Mouse (Mus musculus) adrenal gland, adult (tissue): ENCODE measurements around the gene Ldlrad1.
A peak's percentile ranks its signal among the peaks of the same experiment; 100 is the strongest.

Experiments used
- DNase-seq, 2 experiments: peaks; one replicate each; pipeline ENCODE4 v3.0.0; 2022 to 2023; ENCODE audit warnings: low spot score in 1 of 2; ENCODE audit not compliant: inconsistent age in 2 of 2

The Ldlrad1 gene

DNA sequence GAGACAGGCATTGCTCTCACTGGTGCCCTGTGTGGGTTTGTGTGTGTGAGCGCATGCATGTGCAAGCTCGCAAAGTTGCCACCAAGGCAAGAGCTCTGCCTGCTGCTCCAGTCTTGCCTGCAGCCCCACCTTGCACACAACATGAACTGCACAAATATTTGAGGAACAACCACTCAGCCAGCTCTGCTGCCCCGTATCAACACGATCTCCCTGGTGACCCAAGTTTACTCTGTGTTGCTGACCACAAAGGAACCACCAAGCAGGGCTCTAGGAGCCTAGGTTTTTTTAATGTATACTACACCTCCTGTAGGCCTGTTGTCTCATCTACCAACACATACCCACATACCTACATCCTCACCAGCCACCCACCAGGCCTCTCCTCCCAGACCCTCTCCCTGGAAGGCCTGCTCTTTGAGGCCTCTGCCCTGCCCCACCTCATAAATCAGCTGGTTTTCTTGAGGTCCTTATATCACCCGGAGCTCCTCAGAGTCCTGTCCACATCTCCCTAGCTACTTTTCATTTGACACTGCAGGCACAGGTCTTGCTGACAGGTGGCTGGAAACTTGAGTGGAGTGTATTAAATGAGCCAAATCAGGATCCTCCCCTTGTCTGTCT lies 1.6 kb downstream of the Ldlrad1 start:
- DNase-seq = no peak

GRCm38 (mm10) chr4:107211465-107211864 lies 2.5 kb downstream of the Ldlrad1 start:
- no peak for DNase-seq

- no peak for DNase-seq
Measured at GRCm38 (mm10) chr4:107211936-107212335, 3.0 kb downstream of the Ldlrad1 start.

DNA sequence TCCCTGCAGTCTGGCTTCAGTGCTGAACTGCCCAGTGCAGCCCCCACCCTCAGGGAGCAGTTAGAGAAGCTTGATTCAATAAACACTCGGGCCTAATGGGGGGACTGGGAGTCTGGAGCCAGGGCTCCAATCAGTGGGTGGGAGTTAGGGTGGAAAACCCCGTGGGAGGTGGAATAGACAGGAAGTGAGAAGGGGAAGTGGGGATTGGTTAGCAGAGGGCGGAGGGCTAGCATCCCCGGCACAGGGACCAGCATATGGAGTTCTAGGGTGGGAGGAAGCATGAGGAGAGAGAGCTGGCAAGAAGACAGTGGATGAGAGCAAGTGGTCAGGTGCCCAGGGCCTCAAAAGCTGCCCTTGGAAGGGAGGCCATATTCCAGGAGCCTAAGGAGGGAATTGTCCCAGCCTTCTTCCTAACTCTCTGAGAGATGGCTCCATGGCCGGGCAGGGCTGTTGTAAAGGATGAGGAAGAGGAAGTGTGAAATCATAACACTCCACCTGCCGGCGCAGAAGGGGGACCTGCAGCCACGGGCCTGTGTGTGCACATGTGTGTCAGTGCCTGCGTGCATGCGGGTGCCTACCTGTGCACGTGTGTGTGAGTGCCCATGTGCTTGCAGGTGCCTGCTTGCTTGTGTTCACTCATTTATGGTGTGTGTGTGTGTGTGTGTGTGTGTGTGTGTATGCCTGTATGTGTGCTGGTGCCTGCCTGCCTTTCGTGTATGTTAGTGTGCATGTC lies 4.5 kb downstream of the Ldlrad1 start:
- no peak for DNase-seq

DNA sequence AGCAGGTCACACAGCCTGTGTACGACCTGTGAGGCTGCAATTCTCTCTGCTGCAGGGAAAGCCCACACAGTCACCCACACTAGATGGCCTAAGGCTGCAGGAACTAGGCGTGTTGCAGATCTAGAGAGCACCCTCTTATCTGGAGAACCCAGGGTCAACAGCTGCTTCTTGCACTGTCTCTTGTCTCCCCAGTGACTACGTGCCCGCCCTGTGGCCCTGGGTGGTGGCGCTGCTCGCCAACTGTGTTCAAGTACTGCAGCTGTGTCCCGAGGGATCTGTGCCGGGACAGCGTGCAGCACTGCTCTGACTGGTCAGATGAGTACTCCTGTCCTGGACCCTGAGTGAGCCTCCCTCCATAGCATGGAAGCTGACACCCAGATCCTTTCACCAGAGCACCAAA lies 8.6 kb downstream of the Ldlrad1 start:
- peak in 1 of 2 experiments; percentile 43 for DNase-seq

GRCm38 (mm10) chr4:107221524-107221923 lies 12.5 kb downstream of the Ldlrad1 start:
- DNase-seq = no peak

- peak; percentile 20 to 46 for DNase-seq
Measured at GRCm38 (mm10) chr4:107223225-107224204, 14.5 kb downstream of the Ldlrad1 start.

- DNase-seq = no peak
Measured at GRCm38 (mm10) chr4:107226313-107226712, 17.3 kb downstream of the Ldlrad1 start.

- no peak for DNase-seq
Measured at GRCm38 (mm10) chr4:107232219-107232618, 23.2 kb downstream of the Ldlrad1 start.

- no peak for DNase-seq
Measured at GRCm38 (mm10) chr4:107238253-107238652, 29.3 kb downstream of the Ldlrad1 start.

- DNase-seq = no peak
Measured at GRCm38 (mm10) chr4:107240196-107240595, 31.2 kb downstream of the Ldlrad1 start.

- DNase-seq = no peak
Measured at GRCm38 (mm10) chr4:107243365-107244333, 34.7 kb downstream of the Ldlrad1 start.

DNA sequence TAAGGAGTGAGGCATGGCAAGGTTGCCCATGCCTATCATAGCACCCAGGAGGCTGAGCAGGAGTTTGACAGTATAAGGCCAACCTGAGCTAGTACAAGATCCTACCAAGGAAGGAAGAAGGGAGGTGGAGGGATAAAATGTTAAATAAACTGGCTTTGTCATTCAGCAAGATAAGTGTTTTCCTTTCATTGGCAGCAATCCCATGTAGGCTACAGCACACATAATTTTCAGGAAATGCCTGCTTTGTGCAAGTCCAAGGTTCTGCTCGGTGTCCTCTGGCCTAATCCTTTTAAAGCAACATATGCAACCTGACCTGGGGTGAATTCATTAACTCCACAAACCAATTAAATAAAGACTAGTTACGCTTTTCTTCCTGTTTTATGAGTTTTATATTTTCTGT lies 36.4 kb downstream of the Ldlrad1 start:
- peak in 1 of 2 experiments; percentile 56 for DNase-seq

GRCm38 (mm10) chr4:107246040-107246439 lies 37.1 kb downstream of the Ldlrad1 start:
- DNase-seq = no peak

- DNase-seq = no peak
Measured at GRCm38 (mm10) chr4:107247110-107247509, 38.1 kb downstream of the Ldlrad1 start.

DNA sequence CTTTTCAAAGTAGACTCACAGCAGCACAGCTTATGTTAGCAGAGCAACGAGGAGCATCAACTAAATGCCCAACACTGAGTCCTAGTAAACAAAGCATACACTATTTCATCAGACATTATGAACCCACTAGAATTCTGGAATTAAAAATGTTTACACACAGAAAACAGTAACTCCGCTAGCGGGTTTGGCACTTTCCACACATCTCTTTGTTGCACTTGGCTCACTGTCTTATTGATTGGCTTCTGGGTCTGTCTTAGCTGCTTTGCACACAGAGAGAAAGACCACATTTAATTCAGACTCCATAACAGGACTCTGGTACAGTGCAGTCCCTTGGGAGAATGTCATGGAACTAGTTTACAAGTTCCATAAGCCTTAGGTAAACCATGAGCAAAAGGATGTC lies 39.1 kb downstream of the Ldlrad1 start:
- DNase-seq = no peak

- DNase-seq = no peak
Measured at GRCm38 (mm10) chr4:107249471-107249870, 40.5 kb downstream of the Ldlrad1 start.

DNA sequence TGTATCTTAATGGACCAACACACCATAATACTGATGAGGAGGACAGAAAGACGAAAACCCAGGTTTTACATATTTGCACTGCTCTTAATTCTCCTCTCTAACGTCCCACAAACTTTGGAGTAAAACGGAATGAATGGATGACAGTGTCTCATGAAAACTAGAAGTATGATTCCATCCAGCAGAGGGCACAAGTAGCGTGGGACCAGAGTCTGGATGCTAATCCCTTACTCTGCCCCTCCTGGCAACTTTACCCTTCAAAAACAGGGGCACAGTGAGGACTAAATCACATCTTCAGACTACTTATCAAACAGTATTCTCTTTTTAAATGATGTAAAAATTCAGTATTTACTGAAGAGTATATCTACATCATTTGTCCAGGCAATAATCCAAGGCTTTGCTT lies 41.5 kb downstream of the Ldlrad1 start:
- DNase-seq = peak; percentile 20 to 84

DNA sequence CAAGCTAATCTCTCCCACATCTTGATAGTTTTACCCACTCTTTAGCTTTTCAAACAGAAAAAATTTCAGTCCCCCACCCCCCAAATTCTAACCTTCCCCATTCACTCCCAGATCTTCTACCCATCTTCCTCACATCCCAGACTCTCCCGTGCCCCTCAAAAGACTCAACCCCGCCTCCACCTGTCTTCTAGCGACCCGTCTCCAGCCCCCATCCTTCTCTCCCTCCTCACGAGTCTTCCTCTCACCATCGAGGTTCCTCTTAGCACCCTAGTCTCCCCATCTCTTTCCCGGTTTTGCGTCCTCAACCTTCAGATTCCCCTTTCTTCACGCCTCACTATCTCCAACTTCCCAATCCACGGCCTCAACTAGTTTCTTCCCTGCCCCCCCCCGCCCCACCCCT lies 43.5 kb downstream of the Ldlrad1 start:
- peak in 1 of 2 experiments; percentile 23 for DNase-seq
